Mouse (Mus musculus) WW6 (cell line): ENCODE measurements around the gene Rgs10.

Experiments used
- DNase-seq: peaks from one replicate; pipeline ENCODE4 v3.0.0-alpha.2; 2013; ENCODE audit warnings: low read depth, low spot score

Gene Rgs10

GRCm38 (mm10) chr7:128410708-128411413, 7.7 kb downstream of the Rgs10 start:
- DNase-seq = no peak

- no peak for DNase-seq
These were observed 10.3 kb downstream of the Rgs10 start for GRCm38 (mm10) chr7:128408265-128408664.

GRCm38 (mm10) chr7:128403988-128404387, 14.6 kb downstream of the Rgs10 start:
- no peak for DNase-seq

- DNase-seq = no peak
These were observed 15.0 kb downstream of the Rgs10 start for GRCm38 (mm10) chr7:128403586-128403985.

GRCm38 (mm10) chr7:128403128-128403527, 15.4 kb downstream of the Rgs10 start:
- DNase-seq = no peak

- no peak for DNase-seq
These were observed 16.0 kb downstream of the Rgs10 start for GRCm38 (mm10) chr7:128402577-128402976.

- no peak for DNase-seq
These were observed 19.9 kb downstream of the Rgs10 start for GRCm38 (mm10) chr7:128398664-128399063.

GRCm38 (mm10) chr7:128397066-128397465, 21.5 kb downstream of the Rgs10 start:
- DNase-seq = no peak

GRCm38 (mm10) chr7:128393756-128394155, 24.8 kb downstream of the Rgs10 start:
- no peak for DNase-seq

GRCm38 (mm10) chr7:128392972-128393314, 25.6 kb downstream of the Rgs10 start:
- DNase-seq = no peak

GRCm38 (mm10) chr7:128392071-128392971, 26.2 kb downstream of the Rgs10 start:
- no peak for DNase-seq

- DNase-seq = no peak
These were observed 27.1 kb downstream of the Rgs10 start for GRCm38 (mm10) chr7:128391267-128392057.

- no peak for DNase-seq
These were observed 29.6 kb downstream of the Rgs10 start for GRCm38 (mm10) chr7:128388968-128389367.

- DNase-seq = no peak
These were observed 34.7 kb downstream of the Rgs10 start for GRCm38 (mm10) chr7:128383726-128384463.

GRCm38 (mm10) chr7:128383189-128383725, 35.3 kb downstream of the Rgs10 start:
- no peak for DNase-seq

- no peak for DNase-seq
These were observed 36.1 kb downstream of the Rgs10 start for GRCm38 (mm10) chr7:128382527-128382860.

- no peak for DNase-seq
These were observed 36.6 kb downstream of the Rgs10 start for GRCm38 (mm10) chr7:128381811-128382526.

- no peak for DNase-seq
These were observed 37.6 kb downstream of the Rgs10 start for GRCm38 (mm10) chr7:128381001-128381400.

- no peak for DNase-seq
These were observed 39.3 kb downstream of the Rgs10 start for GRCm38 (mm10) chr7:128379162-128379805.

- DNase-seq = no peak
These were observed 42.3 kb downstream of the Rgs10 start for GRCm38 (mm10) chr7:128376206-128376701.
